Mouse (Mus musculus) hindbrain, embryonic 10.5 days (tissue): ENCODE data around the gene Gm572. TPM values are rescaled to one million over a fixed set of nuclear protein-coding genes. Genes with fewer than 3 reads are reported as not detected.
A peak's percentile ranks its signal among the peaks of the same experiment; 100 is the strongest.

Experiments used
- DNase-seq: peaks from one replicate; pipeline ENCODE4 v3.0.0-alpha.2; 2017; ENCODE audit warnings: low spot score
- H3K27ac ChIP-seq: fragments of 300-500 bp; sonication (generic); 2 replicates; pipeline ENCODE4 v1.5.1; 2016; ENCODE audit warnings: mild to moderate bottlenecking, moderate library complexity
- H3K27me3 ChIP-seq: fragments of 300-500 bp; sonication (generic); 2 replicates; pipeline ENCODE4 v1.6.1; 2016; ENCODE audit warnings: mild to moderate bottlenecking; ENCODE audit not compliant: poor library complexity, insufficient read depth, severe bottlenecking
- H3K36me3 ChIP-seq: fragments of 300-500 bp; sonication (generic); 2 replicates; pipeline ENCODE4 v1.6.1; 2016; ENCODE audit warnings: mild to moderate bottlenecking, moderate library complexity
- H3K4me1 ChIP-seq: fragments of 300-500 bp; sonication (generic); replicated peaks from 2 replicates; pipeline ENCODE4 v1.6.1; 2016; ENCODE audit warnings: mild to moderate bottlenecking
- H3K4me3 ChIP-seq: fragments of 300-500 bp; sonication (generic); 2 replicates; pipeline ENCODE4 v1.5.1; 2016; ENCODE audit warnings: mild to moderate bottlenecking, moderate library complexity
- H3K9me3 ChIP-seq: fragments of 300-500 bp; sonication (generic); 2 replicates; pipeline ENCODE4 v1.6.1; 2016; ENCODE audit warnings: mild to moderate bottlenecking, moderate library complexity
- WGBS: fragments of 180-500 bp; shearing (Covaris S2); methylation state at CpG from one replicate; pipeline ENCODE4 v1.1.7; 2016; 5-methylcytosine and 5-hydroxymethylcytosine counted together
- polyA plus RNA-seq: library from polyadenylated mRNA; unstranded; fragments of >200 nt; fragmentation: Nextera tagmentation; extraction: Ambion mirVana; gene quantifications from 2 replicates; pipeline ENCODE4 v1.2.1, GENCODE M21; 2016

Gene Gm572
- polyA plus RNA-seq, 1 experiment from 2014 or later: not detected

DNA sequence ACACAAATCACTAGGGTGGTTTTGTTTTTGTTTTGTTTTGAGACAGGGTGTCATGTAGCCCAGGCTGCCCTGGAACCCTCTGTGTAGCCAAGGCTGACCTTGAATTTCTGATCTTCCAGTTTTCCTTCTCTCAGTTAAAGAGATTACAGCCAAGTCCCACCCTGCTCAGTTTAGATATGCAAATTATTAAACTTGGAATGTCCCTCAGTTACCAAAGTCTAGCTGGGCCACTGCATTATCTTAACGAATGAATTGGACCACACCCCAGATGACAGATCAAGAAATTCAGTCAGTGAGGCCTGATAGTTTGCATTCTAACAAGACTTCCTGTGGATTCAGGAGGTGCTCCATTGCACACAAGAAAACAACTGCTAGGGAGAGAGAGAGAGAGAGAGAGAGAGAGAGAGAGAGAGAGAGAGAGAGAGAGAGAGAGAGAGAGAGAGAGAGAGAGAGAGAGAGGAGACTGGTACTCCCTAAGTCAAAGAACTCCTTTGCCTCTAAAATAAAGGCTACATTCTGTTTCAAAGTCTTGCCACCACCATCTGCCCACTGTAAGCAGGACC lies 37.5 kb downstream of the Gm572 start:
- Histone ChIP-seq H3K36me3 (no peaks in the 10 kb centered on the region), H3K27me3 (peaks cover 59% of the 10 kb centered on the region), H3K4me1 (peaks cover 55% of the 10 kb centered on the region), H3K27ac (no peak overlapping the region), H3K9me3 (no peaks in the 10 kb centered on the region), H3K4me3 (no peak overlapping the region)
- no peak for DNase-seq
- 85% methylated on average over 1 of the region's 1 CpGs for WGBS

GRCm38 (mm10) chr4:148681429-148681828 lies 38.3 kb downstream of the Gm572 start:
- Histone ChIP-seq H3K9me3 (no peaks in the 10 kb centered on the region), H3K27ac (no peak overlapping the region), H3K4me1 (peaks cover 55% of the 10 kb centered on the region), H3K36me3 (no peaks in the 10 kb centered on the region), H3K4me3 (no peak overlapping the region), H3K27me3 (peaks cover 62% of the 10 kb centered on the region)
- DNase-seq: peak; percentile 77
- 23% methylated on average over 8 of the region's 8 CpGs for WGBS

DNA sequence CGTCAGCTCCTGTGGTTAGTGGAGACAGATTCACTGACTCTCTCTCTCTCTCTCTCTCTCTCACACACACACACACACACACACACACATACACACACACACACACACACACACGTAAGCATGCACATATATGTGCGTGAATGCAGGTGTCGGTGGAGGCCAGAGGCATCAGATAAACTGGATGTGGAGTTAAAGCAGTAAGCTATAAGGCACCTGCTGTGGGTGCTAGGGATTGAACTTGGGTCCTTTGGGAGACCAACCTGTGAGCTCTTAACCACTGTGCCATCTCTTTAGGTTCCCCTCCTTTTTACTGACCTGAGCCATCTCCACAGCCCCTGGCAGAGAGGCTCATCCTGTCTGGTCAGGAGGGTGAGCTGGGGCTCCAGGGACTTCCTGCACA lies 39.8 kb downstream of the Gm572 start:
- H3K27ac ChIP-seq: no peak overlapping the region
- H3K9me3 ChIP-seq: no peaks in the 10 kb centered on the region
- 93% methylated on average over 4 of the region's 4 CpGs for WGBS
- no peak for DNase-seq
- H3K4me3 ChIP-seq: no peak overlapping the region
- peaks cover 58% of the 10 kb centered on the region for H3K4me1 ChIP-seq
- H3K27me3 ChIP-seq: peaks cover 77% of the 10 kb centered on the region
- H3K36me3 ChIP-seq: no peaks in the 10 kb centered on the region

- Histone ChIP-seq H3K4me1 (peaks cover 63% of the 10 kb centered on the region), H3K27me3 (peaks cover 78% of the 10 kb centered on the region), H3K9me3 (no peaks in the 10 kb centered on the region), H3K36me3 (no peaks in the 10 kb centered on the region), H3K27ac (0 out of 2 replicates have a peak overlapping the region, but pooled peaks have one; percentile 16), H3K4me3 (no peak overlapping the region)
- DNase-seq: no peak
- 72% methylated on average over 13 of the region's 13 CpGs for WGBS
These were observed 40.4 kb downstream of the Gm572 start for GRCm38 (mm10) chr4:148683539-148683938.

GRCm38 (mm10) chr4:148686491-148686941 lies 43.4 kb downstream of the Gm572 start:
- Histone ChIP-seq H3K27me3 (peaks cover 64% of the 10 kb centered on the region), H3K36me3 (no peaks in the 10 kb centered on the region), H3K9me3 (0 out of 2 replicates have a peak, but pooled peaks cover 4% of the 10 kb centered on the region), H3K4me3 (no peak overlapping the region), H3K4me1 (peaks cover 59% of the 10 kb centered on the region), H3K27ac (peak overlapping the region; percentile 56; the same call in 1 of the 2 replicates)
- DNase-seq: no peak
- 34% methylated on average over 14 of the region's 14 CpGs for WGBS

DNA sequence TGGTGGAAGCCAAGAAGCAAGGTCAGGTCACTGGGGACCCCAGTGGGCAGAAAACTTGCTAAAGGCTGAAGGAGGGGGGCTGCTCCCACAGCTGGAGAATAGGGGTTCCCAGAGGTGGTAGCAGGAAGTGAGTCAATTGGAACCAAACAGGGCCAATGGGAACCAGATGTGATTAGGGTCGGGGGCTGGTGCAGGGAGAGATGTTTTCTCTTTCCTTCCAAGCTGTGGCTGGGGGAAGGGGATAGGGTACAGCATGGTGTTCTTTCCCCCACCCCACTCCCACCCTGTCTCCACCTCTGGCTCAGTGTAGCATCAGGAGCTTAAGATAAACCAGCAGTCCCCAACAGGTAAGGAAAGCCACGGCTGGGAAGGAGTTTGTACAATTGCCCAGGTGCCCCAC lies 45.0 kb downstream of the Gm572 start:
- Histone ChIP-seq H3K36me3 (no peaks in the 10 kb centered on the region), H3K9me3 (0 out of 2 replicates have a peak, but pooled peaks cover 5% of the 10 kb centered on the region), H3K27me3 (peaks cover 54% of the 10 kb centered on the region), H3K4me3 (no peak overlapping the region), H3K4me1 (peaks cover 44% of the 10 kb centered on the region), H3K27ac (peak overlapping the region; percentile 50; the same call in 1 of the 2 replicates)
- DNase-seq: no peak
- WGBS: 62% methylated on average over 2 of the region's 2 CpGs

DNA sequence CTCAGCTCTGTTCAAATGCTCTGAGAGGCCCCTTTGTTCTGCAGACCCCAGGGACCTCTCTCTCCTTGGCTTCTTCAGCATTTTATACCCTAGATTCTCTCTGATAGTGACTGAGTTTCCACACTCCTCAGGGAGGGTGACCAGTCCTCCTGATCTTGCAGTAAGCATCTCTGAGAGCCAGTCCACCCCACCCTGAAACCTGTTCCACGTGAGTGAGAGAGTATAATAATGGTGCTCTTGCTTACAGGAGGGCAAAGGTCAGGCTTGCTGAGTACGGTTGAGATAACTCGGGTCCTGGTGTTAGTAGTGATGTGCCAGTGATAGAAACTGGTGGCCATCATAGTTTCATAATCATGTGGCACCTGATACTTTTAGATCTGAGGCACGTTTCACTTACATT lies 48.1 kb downstream of the Gm572 start:
- H3K36me3 ChIP-seq: no peaks in the 10 kb centered on the region
- peaks cover 32% of the 10 kb centered on the region for H3K4me1 ChIP-seq
- peaks cover 40% of the 10 kb centered on the region for H3K27me3 ChIP-seq
- H3K27ac ChIP-seq: no peak overlapping the region
- 0 out of 2 replicates have a peak, but pooled peaks cover 5% of the 10 kb centered on the region for H3K9me3 ChIP-seq
- H3K4me3 ChIP-seq: no peak overlapping the region
- DNase-seq: no peak
- WGBS: 75% methylated on average over 4 of the region's 4 CpGs

DNA sequence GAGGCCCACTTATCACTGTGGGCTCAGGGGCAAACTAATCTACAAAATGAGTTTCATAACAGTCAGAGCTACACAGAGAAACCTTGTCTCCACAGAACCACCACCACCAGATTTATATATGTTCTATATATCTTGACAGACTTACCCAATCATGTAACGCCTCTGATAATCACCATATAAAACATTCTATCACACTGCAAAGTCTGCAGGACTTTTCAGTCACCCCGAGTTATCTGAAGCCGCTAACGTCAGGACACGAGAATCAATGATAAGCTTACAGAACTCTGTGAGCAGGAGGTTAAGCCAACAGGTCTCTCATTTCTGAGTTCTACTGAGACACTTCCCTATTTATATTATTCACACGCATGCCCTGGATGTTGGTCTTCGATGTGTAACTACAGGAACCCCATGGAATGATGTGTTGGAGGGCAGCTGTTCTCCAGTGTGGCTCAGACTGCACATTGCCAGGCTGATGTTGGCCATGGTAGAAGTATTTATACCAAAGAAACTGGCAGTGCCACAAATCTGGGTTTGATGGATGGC lies 50.4 kb downstream of the Gm572 start:
- Histone ChIP-seq H3K4me3 (no peak overlapping the region), H3K9me3 (0 out of 2 replicates have a peak, but pooled peaks cover 5% of the 10 kb centered on the region), H3K27me3 (peaks cover 22% of the 10 kb centered on the region; the same call in 1 of the 2 replicates), H3K27ac (no peak overlapping the region), H3K36me3 (no peaks in the 10 kb centered on the region), H3K4me1 (peaks cover 11% of the 10 kb centered on the region; the same call in 1 of the 2 replicates)
- 94% methylated on average over 7 of the region's 7 CpGs for WGBS
- no peak for DNase-seq

- peaks cover 72% of the 10 kb centered on the region for H3K27me3 ChIP-seq
- H3K9me3 ChIP-seq: no peaks in the 10 kb centered on the region
- no peaks in the 10 kb centered on the region for H3K36me3 ChIP-seq
- no peak overlapping the region for H3K27ac ChIP-seq
- 41% methylated on average over 3 of the region's 3 CpGs for WGBS
- peaks cover 47% of the 10 kb centered on the region for H3K4me1 ChIP-seq
- H3K4me3 ChIP-seq: no peak overlapping the region
- DNase-seq: peak; percentile 58
These were observed 61.6 kb downstream of the Gm572 start for GRCm38 (mm10) chr4:148704756-148705155.

DNA sequence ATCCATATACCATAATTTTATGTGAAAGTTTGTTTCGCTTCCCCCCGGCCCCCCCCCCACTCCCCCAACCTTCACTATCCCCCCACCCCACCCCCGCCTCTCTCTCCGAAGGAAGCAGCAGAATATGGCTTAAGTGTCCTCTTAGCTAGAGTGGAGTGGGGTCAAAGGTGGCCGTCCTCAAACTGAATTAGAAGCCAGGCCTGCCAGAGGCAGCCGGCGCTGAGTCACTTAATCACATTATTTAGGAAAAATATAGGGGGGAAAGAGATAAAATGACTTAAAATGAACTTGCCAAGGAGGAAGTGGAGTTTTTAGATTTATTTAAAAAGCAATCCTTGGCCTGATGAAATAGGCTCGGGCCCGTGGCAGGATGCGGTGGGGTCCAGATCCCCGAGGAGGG lies 65.7 kb downstream of the Gm572 start:
- Histone ChIP-seq H3K36me3 (no peaks in the 10 kb centered on the region), H3K9me3 (no peaks in the 10 kb centered on the region), H3K27me3 (peaks cover 79% of the 10 kb centered on the region), H3K27ac (peak overlapping the region; percentile 75), H3K4me3 (no peak overlapping the region), H3K4me1 (peaks cover 66% of the 10 kb centered on the region)
- DNase-seq: peak; percentile 47
- 47% methylated on average over 11 of the region's 11 CpGs for WGBS

DNA sequence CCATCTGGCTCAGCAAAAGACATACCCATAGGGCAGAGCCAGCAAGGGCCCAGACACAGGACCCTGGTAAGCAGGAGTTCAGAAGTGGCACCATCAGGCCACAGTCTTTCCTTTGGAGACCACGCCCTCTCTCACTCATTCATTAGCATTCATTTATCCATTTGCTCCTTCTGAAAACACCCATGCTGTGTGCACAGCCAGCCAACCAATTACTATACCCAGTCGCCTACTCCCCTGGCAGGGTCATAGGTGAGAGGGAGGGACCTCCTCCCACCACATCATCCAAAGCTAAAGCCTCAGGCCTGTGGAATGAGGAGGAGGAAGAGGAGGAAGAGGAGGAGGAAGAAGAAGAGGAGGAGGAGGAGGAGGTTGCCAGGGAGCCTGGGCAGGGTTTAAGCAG lies 67.3 kb downstream of the Gm572 start:
- H3K27ac ChIP-seq: peak overlapping the region; percentile 57
- H3K9me3 ChIP-seq: no peaks in the 10 kb centered on the region
- peaks cover 76% of the 10 kb centered on the region for H3K4me1 ChIP-seq
- H3K4me3 ChIP-seq: no peak overlapping the region
- no peak for DNase-seq
- no peaks in the 10 kb centered on the region for H3K36me3 ChIP-seq
- 33% methylated on average over 2 of the region's 2 CpGs for WGBS
- H3K27me3 ChIP-seq: peaks cover 82% of the 10 kb centered on the region

- peaks cover 77% of the 10 kb centered on the region for H3K27me3 ChIP-seq
- no peaks in the 10 kb centered on the region for H3K9me3 ChIP-seq
- peak overlapping the region; percentile 81 for H3K27ac ChIP-seq
- H3K4me1 ChIP-seq: peaks cover 75% of the 10 kb centered on the region
- DNase-seq: peak; percentile 70
- 4% methylated on average over 10 of the region's 10 CpGs for WGBS
- H3K36me3 ChIP-seq: no peaks in the 10 kb centered on the region
- H3K4me3 ChIP-seq: peak overlapping the region; percentile 16
These were observed 68.2 kb downstream of the Gm572 start for GRCm38 (mm10) chr4:148711323-148711722.

DNA sequence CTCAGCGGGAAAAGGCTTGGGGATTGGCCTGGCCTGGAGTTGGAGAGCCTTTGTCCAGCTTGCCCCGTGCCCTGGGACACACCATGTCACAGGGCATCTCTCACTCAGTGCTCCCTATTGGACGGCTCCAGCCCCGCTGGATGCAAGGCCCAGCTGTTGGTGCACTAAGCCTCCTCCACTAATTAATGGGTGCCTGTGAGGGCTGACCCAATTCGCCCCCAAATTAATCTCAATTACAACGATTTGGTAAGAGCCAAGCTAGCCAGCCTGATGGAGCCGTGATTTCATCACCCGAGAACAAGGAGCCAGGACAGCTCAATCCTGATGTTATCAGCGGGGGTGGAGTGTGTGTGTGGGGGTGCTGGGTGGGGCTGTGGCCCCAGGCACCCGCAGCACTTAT lies 69.5 kb downstream of the Gm572 start:
- no peaks in the 10 kb centered on the region for H3K36me3 ChIP-seq
- peaks cover 65% of the 10 kb centered on the region for H3K27me3 ChIP-seq
- 48% methylated on average over 10 of the region's 10 CpGs for WGBS
- H3K9me3 ChIP-seq: no peaks in the 10 kb centered on the region
- H3K27ac ChIP-seq: peak overlapping the region; percentile 81
- H3K4me1 ChIP-seq: peaks cover 73% of the 10 kb centered on the region
- no peak for DNase-seq
- no peak overlapping the region for H3K4me3 ChIP-seq
